Mouse (Mus musculus) urinary bladder, adult 2 months (tissue): ENCODE results near the gene Trim40. TPM values are rescaled to one million over a fixed set of nuclear protein-coding genes. Genes with fewer than 3 reads are reported as not detected.
"Not testable (repeated sequence)": the region's sequence is repeated elsewhere in the genome, so short reads cannot be mapped to it uniquely, and the experiment has no call there.

ENCODE experiments used
- DNase-seq: peaks from one replicate; pipeline ENCODE4 v3.0.0; 2022; ENCODE audit warnings: low spot score
- polyA plus RNA-seq: library from polyadenylated mRNA; depleted of rRNA; stranded (reverse); fragments of >200 nt; gene quantifications from 2 replicates; pipeline ENCODE4 v1.2.3, GENCODE M21; 2012

Trim40 gene
- polyA plus RNA-seq, 1 experiment, result 0.41 TPM

DNA sequence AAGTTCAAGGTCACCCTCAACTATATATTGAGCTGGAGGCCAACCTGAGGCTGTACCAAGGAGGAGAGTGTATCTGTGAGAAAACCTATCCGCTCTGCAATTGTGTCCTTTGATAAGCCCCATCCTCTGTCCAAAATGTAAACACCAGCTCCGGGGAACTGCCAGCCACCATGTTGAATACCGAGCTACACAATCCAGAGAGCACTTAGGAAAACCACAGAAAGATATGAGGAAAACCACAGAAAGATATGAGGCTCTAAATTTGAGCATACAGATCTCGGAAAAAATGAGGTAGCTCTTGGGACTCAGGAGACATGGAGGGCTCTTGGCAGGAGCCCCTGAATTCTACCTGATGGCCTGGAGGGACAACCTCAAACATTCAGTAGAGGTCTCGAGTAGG, 3.5 kb upstream of the Trim40 start:
- DNase-seq, result no peak

DNA sequence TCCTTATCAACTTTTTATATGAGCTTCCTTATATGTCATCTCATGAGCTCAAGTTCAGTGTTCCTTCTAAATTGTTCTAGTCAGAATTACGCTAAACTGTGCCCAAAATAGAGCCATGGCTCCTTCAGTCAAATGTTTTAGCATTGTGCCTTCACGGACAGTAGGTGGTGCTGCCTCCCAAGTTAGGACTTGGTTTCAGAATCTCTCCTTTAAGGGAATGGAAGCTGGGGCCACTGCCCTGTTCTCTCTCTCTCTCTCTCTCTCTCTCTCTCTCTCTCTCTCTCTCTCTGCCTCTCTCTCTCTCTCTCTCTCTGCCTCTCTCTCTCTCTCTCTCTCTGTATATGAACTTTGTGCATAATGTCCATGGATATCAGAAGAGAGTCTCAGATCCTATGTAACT, 2.4 kb upstream of the Trim40 start:
- no peak for DNase-seq

DNA sequence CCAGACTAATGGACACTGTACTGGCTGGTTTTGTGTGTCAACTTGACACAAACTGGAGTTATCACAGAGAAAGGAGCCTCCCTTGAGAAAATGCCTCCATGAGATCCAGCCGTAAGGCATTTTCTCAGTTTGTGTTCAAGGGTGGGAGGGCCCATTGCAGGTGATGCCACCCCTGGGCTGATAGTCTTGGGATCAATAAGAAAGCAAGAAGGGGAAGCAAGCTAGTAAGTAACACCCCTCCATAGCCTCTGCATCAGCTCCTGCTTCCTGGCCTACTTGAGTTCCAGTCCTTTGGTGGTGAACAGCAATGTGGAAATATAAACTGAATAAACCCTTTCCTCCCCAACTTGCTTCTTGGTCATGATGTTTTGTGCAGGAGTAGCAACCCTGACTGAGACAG, 1.6 kb upstream of the Trim40 start:
- not testable (repeated sequence) for DNase-seq

DNA sequence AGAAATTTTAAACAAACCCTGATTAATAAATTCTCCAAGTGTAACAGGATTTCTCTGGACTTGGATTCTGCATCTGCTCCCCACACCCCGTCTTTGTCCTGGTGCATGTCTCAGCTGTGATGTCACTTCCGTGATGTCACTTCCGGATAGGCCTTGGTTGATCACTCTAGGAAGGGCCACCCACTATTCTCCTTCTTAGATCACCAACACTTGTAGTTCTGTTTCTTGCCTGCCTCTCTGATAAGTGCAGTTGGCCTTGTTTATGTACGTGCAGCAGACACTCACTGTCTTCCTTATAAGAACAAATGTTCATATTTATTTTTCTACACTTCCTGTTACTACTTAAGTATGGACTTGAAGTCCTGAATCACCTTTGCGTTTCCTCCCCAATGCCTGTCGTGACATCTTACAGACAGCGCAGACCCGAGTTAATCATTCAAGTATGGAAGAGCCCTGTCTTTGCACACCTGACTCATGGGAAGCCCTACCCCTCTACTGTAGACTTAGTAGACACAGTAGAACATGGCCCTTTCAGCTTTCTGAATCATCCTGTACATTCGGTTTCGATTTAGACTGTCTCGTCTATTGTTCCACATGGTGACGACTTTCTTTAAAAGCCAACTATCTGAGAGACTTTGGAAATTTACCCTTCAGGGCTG, 4.7 kb downstream of the Trim40 start:
- DNase-seq, result no peak

DNA sequence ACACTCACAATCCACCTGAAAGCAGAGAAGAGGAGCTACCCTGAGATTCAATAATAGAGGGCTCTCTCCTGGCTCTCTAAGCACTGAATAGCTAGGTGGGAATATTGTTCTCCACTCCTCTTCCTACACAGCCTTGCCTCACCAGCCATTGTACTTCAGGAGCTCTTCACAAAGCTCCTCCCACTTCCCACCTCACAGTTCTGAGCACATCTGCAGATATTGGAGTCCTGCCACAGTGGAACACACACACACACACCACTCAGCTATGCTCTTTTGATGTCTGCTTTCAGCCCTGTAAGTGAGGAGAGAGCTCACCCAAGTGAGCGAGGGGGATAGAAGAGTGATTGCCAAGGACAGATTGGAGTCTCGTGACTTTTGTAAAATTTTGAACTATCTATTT, 6.6 kb downstream of the Trim40 start:
- no peak for DNase-seq

DNA sequence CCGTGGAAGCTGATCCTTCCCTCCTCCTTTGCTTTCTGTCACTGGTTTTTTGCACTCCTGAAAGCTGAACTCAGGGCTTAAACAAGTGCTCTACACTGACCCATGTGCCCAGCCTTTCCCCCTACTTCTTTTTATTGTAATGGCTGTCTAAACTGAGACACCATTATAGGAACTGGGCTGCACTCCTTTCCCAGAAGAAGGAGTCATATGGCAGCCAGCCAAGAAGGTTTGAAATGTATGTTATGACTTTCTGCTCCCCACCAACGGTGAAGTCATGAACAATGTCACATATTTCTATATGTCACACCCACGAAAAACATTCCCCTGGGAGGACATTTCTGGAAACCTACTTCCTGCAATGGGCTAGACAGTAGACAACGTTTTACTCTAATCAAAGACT, 15.3 kb downstream of the Trim40 start:
- DNase-seq, result no peak

DNA sequence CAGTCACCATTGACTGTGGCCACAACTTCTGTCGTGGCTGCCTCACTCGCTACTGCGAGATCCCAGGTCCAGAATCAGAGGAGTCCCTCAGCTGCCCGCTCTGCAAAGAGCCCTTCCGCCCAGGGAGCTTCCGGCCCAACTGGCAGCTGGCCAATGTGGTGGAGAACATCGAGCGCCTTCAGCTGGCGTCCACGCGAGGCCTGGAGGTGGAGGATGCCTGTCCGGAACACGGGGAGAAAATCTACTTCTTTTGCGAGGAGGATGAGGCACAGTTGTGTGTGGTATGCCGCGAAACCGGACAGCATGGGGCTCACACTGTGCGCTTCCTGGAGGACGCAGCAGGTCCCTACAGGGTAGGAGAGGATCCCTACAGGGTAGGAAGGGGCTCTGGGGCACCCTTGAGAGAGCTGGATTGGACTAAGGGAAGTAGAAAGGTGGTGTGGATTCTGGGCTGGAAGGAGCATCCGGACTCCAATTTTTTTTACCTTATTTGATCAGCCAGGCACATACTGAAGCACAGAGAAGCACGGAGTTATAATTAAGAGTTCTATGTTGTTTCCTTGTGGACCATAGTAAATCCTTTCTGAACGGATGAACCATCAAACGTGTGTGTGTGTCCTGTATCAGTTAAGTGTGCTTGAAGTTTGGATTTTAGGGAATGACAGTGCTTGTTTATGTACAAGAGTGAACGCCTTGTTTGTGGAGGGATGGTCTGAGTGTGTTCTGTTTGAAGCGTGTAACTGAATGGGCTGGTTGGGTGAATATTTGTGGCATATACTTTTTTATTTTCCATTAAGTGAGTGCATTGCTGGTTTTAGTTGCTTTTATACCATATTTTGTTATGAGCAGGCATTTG, 19.7 kb downstream of the Trim40 start:
- no peak for DNase-seq

DNA sequence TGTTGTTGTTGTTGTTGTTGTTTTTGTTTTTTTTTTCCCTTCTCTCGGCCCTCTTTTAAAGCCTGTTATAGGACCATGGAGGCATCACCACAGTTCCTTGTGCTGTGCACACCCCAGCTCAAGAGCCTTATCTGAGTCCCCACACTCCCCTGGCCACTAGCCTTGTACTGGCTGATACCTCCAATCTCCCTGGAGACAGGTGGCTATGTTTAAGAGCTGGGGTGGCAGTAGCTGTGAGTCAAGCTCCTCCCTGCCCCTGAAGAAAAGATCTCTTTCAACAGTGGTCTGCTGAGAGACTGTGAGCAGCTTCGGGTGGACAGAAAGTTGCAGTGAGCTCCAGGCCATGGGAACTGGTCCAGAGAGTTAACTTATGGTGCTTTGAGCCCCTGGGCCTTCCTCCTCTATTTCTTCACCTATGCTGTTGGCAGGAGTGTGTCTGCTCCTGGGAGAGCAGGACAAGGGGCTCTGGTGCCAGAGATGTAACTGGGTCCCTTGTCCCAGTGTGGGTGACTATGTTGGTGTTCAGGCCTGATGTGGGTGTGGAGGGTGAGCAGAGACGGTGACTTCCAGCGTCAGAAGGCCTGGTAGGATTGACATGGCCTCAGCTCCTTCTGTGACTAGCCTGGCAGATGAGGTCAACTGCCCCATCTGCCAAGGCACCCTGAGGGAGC, 20.5 kb downstream of the Trim40 start, which contains the start of gene Trim10:
Gene Trim10 (plus strand): TSS at position 291 of the 671 bp plus-strand sequence.
- DNase-seq, result no peak

DNA sequence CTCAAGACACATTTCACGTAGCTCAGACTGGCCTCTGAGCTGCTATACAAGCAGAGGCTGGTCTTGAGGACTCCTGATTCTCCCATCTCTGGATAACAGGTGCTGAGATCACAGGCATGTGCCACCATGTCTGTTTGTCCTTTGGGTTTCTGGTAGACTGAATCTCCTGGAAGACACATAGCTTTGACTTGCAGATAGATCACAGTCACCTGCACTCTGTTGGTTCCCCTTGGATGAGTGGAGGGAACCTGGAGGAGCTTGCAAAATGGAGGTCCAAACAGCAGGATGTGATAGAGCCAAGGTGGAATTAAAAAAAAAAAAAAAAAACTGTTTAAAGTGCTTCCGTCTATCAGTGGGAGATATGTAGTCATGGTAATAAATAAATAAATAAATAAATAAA, 21.1 kb downstream of the Trim40 start:
- DNase-seq, result no peak

DNA sequence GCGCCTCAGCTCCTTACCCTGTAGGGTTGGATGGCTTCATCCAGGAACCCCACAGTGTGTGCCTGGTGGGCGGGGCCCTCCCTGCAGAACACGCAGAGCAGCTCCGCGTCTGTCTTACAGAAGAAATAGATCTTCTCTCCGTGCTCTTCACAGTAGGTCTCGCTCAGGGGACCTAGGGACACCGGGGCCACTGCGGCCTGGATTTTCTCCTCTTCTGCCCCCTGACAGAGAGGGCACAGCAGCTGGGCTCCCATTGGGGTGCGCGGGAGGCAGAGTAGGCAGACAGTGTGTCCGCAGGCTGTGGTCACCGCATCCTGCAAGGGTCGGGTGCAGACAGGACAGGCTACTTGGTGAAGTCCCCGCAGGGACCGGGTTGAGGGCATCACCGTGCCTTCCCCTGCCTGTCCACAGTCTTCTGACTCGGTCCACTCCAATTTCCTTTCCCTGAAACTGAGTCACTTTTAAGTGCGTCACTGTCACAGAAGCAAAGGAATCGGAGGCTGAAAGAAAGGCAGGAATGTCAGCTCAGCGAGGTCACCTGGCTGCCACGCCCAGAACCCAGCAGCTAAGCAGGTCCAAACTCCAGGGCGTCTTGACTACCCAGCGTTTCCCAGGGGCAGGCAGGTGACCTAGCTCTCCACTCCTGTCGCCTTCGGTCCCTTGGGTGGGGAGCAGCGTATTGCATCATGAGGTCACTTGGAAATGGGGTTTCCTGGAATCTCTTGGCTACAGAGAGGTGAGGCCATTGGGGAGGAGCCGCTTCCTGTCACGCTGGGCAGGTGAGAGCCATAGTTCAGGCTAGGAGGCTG, 23.0 kb downstream of the Trim40 start, which contains the start of gene Trim15:
Gene Trim15 (minus strand): TSS at position 492 of the 809 bp plus-strand sequence.
- DNase-seq, result no peak

DNA sequence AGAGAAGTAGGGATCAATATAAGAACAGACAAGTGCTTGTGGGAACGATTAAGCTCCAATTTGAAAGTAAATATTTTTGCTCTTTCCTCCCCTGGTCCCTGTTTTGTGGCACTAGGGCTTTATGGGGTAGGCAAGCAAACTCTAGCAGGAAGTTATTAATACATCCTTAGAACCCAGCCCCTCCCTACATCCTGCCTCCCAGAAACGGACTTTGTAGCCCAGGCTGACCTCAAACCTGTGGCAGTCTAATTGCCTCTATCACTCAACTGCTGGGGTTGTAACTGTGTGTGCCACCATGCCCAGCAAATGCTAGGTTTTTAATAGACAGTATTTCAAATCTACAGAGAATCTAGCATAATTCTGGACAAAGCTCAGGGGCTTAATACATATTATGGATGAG, 28.2 kb downstream of the Trim40 start:
- DNase-seq, result no peak

DNA sequence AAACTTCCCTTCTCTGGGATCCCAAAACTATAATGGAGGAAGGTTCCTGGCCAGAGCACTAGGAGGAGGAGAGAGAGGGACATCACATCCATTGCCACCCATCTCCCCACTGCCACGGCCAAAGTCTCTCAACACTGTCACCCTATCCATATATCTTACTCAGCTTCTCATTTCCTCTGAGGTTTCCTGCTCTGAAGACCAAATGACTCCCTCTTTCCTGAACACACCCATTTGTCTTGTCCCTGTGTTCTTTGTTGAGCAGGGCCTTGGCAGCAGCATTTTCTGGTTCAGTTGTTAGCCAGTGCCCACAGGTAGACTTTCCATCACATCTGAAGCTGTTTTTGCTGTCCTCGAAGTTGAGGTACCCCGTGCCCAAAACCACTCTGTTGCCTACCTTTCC, 31.7 kb downstream of the Trim40 start:
- no peak for DNase-seq

DNA sequence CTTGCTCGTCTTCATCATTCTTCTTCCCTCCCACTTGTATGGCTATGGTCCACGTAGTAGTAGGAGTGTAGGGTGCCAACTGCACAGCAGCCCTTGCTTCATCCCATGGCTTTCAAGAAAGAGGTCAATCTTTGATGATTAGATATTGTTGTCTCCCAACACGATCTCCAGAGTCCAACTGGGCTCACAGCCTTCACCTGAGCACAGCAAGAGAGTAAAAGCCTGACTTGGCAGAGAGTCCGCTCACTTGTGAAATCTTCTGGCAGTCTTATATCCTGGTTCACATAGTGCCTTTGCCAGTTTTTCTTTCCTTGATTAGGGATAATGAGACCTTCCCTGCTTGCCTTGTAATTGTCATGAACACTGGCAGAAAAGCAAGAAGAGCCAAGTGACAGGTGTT, 33.7 kb downstream of the Trim40 start:
- no peak for DNase-seq

DNA sequence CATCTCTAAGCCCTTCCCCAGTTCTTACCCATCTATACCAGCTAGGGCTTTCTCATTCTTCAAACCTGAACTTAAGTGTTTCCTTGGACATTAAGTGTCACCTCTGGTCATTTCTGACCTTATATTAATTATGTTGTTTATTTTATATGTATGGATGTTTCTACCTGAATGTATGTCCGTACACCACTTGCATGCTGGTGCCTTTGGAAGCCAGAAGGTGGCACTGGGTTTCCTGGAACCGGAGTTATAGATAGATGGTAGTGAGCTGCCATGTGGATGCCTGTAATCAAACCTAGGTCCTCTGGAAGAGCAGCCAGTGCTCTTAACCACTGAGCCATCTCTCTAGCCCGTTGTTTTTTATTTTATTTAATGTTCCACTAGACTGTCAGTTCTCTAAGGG, 34.4 kb downstream of the Trim40 start:
- no peak for DNase-seq

DNA sequence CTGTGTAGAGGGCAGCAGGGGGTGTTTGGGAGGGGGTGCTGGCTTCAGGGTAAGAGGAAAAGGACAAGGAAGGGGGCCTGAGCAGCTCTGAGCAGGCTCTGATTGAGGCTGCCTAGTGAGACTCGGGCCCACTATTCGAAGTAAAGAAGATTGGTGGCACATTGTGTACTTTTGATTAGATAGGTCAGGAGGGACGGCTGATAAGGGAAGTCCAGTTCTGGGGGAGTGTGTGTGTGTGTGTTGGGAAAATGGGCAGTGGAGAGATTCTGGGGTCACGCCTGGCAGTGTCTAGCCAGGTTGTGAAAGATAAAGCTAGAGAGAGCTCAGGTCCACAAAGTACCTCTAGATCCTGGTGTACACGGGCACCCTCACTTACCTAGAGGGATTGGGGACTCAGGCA, 38.3 kb downstream of the Trim40 start:
- DNase-seq, result no peak

DNA sequence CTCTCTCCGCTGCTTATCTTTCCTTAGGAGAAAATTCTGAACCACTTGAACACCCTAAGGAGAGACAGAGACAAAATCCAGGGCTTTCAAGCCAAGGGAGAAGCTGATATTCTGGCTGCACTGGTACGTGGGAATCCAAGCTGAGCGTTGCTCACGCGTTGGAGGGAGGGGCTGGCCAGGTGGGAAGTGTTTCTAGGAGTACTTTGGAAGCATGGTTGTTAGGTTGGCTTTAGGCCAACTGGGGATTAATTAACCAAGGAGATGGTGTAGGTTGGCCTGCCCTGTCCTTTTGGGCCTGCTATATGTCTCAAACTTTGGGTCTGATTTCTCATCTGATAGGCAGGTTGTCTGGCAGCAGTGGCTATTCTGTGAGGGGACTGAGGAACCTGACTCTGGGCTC, 38.7 kb downstream of the Trim40 start:
- no peak for DNase-seq

DNA sequence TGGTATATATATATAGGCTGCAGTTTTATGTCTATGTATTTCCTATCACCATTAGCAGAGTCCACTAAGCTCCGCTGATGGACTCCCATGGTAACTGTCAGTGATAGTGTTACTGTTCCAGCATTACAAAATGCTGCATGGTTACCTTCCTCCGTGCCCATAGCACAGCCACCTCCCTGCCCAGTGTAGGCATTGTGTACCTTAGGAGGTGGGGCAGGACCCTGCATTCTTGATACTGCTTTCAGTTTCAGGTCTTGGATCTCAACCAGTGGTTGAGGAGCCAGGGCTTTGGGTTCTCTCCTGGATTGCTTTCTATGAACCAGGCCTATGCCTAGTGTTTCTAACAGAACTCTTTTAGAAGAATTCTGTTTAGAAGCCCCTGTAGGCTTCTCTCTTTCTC, 39.9 kb downstream of the Trim40 start:
- no peak for DNase-seq

DNA sequence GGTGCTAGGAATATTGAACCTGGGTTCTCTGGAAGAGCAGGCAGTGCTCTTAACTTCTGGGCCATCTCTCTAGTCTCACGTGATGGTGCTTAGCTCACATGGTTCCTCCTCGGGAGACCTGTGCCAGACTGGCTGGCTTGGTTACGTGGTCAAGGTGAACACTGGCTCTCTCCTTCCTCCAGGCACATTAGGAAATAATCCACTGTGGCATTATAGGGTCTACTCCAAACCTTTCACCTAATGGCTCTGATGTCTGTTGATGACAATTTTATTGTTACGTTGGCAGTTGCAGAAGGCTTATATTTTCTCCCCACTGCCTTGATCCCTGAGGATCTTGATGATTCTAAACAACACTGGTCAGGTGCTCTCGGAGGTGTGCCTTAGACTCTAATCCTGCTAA, 41.0 kb downstream of the Trim40 start:
- DNase-seq, result no peak

DNA sequence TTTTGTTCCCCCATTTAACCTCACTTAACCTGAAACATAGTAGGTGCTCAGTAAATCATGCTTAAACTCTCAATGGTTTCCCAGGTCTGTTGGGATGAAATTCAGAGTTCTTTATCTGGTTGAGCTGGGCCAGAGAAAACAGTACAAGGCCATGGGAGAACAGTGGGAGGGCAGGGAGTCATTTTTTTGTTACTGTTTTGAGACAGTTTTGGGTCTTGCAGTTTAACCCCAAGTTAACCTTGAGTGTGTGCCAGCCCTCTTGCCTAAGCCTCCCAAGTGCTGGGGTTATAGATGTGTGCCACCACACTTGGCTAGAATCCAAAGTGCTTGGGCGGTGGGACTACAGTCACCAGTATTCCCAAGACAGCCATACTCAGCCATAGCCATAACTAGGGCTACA, 45.2 kb downstream of the Trim40 start:
- no peak for DNase-seq

DNA sequence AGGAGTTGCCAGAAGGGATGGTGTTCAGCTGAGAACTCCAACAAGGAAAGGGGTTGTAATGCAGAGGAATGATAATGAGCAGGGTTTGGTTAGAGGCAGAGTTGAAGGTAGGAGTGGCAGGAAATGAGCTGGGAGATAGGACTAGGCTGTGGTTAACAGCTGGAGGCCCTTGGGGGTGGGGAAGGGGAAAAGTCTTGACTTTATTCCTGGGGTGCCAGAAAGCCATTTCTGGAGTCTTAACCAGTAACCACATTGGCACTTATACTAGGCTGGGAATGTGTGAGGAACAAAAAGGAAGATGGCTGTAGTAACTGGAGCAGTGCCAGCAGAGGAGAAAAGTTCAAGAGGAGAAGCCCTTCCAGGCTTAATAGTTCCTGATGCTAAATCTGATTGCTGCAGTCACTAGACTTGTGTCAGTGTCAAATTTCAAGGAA, 45.6 kb downstream of the Trim40 start:
- DNase-seq, result no peak

DNA sequence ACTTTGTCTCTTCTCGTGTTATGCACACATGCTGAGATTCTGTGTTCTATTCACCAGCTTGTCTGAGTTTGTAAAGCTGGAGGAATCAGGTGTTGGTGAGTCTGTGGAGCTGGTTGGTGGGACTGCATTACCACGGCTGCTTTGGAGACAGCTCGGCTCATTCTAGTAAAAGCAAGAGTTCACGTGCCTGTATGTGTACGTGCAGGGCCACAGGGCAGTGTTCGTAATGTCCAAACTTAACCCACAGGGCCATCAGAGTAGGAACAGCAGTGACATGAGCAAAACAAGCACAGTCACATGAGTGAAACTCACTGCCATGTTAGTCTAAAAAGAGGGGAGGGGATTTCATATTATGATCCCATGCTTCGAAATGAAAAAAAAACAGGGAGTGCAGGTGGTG, 46.2 kb downstream of the Trim40 start:
- no peak for DNase-seq

DNA sequence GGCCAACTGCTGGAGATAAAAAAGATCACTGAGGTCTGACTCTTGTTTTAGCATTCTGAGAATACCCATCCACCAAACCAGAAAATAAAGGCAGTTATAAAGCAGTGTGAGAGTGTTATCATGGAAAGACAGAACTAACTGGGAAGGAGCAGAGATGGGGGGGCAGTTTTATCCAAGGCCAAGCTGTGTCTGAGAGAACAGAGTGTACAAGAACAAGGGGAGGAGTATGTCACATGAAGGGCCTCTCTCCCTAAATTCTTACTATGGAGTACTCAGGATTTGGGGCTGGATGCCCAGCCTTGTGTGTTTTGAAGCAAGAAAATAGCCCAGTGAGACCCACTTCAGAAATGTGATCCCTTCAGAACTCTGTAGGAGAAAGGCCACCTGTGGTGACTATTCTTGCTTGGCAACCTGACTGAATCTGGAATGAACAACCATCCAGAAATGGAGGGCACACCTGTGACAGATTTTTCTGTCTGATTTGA, 48.9 kb downstream of the Trim40 start:
- DNase-seq, result no peak
